Mouse (Mus musculus) heart, postnatal 0 days (tissue): Measurements from ENCODE around the gene Elmo2.

Experiments
- CTCF ChIP-seq: IDR thresholded peaks from 2 replicates; pipeline ENCODE4 v1.5.1; 2016; ENCODE audit warnings: antibody characterized with exemption, control low read depth, low read depth
- EP300 ChIP-seq: IDR thresholded peaks from 2 replicates; pipeline ENCODE4 v1.6.1; 2016; ENCODE audit warnings: antibody characterized with exemption, low read depth

GRCm38 (mm10) chr2:165310818-165311425 is 15.4 kb downstream of the Elmo2 start:
- TF ChIP-seq CTCF, result no peak
- TF ChIP-seq EP300, result no peak
